11 mouse cellular contexts compared by ENCODE assay signal in the genomic region with DNA sequence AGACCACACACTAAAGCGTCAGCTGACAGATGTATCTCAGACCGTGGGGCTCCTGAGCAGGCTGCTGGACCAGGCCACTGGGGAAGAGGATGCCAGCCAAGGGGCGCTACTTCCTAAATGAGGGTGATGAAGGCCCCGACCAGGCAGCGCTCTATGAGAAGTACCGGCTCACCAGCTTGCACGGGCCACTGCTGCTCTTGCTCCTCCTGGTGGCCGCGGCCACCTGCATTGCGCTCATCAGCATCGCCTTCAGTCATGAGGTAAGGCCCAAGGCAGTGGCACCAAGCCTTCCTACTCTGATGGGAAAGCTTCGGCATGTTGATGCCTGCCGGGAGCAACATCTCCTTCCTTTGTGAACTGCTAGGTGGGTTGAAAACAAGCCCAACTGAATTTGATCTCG. TPM values are rescaled to one million over a fixed set of nuclear protein-coding genes. Genes with fewer than 3 reads are reported as not detected.
DNase-seq lines count a peak whose midpoint lies in the region; ATAC-seq lines count a peak whose summit lies in the region.
"Had no signal": no experiment of that assay in that cellular context is flagged by ENCODE, and none has a peak within 500 bp of the region (broad histone marks: within the 10 kb centered on the region; RNA-seq: fewer than 3 reads in every experiment).

No protein-coding gene starts in this region.

- 0 out of 2 replicates have a peak, but pooled peaks have one; percentile 11 for ATAC-seq in liver, embryonic 12.5 days
- peak; percentile 18; the same call in 1 of the 2 replicates for ATAC-seq in stomach, embryonic 16.5 days (ENCODE audit: insufficient read depth, low FRiP score)
- ATAC-seq in hindbrain, embryonic 12.5 days (ENCODE audit: low FRiP score): no peak
- ATAC-seq: Patski had no signal

- H3K4me3 ChIP-seq in liver, embryonic 12.5 days: no peak overlapping the region
- H3K4me3 ChIP-seq in stomach, embryonic 16.5 days (replicated peaks; ENCODE audit: low read length): no peak overlapping the region
- H3K4me3 ChIP-seq in hindbrain, embryonic 12.5 days: no peak overlapping the region
- H3K4me3 ChIP-seq: limb, embryonic 13.5 days had no signal

- peaks cover 48% of the 10 kb centered on the region for H3K4me1 ChIP-seq in liver, embryonic 12.5 days
- H3K4me1 ChIP-seq in stomach, embryonic 16.5 days (ENCODE audit: control insufficient read depth, insufficient read depth, low read length): peaks cover 3% of the 10 kb centered on the region; the same call in 1 of the 2 replicates
- H3K4me1 ChIP-seq in hindbrain, embryonic 12.5 days: peaks cover 12% of the 10 kb centered on the region

- peak; percentile 52 for DNase-seq in embryo, embryonic 10 days (ENCODE audit: low spot score)
- no peak for DNase-seq in embryo, embryonic 9.5 days (ENCODE audit: extremely low spot score)
- peak; percentile 37 for DNase-seq in thymus, postnatal 14 days
- no peak for DNase-seq in thymus, postnatal 10 days (ENCODE audit: low spot score in 2 of 2)
- DNase-seq in left cerebral cortex, adult 11 months (ENCODE audit: low spot score): no peak
- DNase-seq: cerebellum, adult 11 months had no signal

- H3K4me2 ChIP-seq in liver, embryonic 12.5 days: no peak overlapping the region
- no peak overlapping the region for H3K4me2 ChIP-seq in stomach, embryonic 16.5 days (ENCODE audit: low read depth, low read length)
- H3K4me2 ChIP-seq in hindbrain, embryonic 12.5 days (replicated peaks): no peak overlapping the region
- H3K4me2 ChIP-seq: limb, embryonic 13.5 days had no signal

- H3K27ac ChIP-seq in liver, embryonic 12.5 days: no peak overlapping the region; the same call in 1 of the 2 replicates
- no peak overlapping the region for H3K27ac ChIP-seq in stomach, embryonic 16.5 days (ENCODE audit: low read length)
- H3K27ac ChIP-seq in hindbrain, embryonic 12.5 days: no peak overlapping the region
- H3K27ac ChIP-seq: limb, embryonic 13.5 days had no signal

- no peak overlapping the region for H3K9ac ChIP-seq in liver, embryonic 12.5 days
- H3K9ac ChIP-seq in stomach, embryonic 16.5 days (ENCODE audit: low read length): no peak overlapping the region
- H3K9ac ChIP-seq in hindbrain, embryonic 12.5 days: no peak overlapping the region
- H3K9ac ChIP-seq: limb, embryonic 13.5 days had no signal

- H3K36me3 ChIP-seq in liver, embryonic 12.5 days: peaks cover 83% of the 10 kb centered on the region
- no peaks in the 10 kb centered on the region for H3K36me3 ChIP-seq in stomach, embryonic 16.5 days (ENCODE audit: control insufficient read depth, insufficient read depth, low read length)
- H3K36me3 ChIP-seq in hindbrain, embryonic 12.5 days: no peaks in the 10 kb centered on the region
- H3K36me3 ChIP-seq: limb, embryonic 13.5 days had no signal

- WGBS in liver, embryonic 12.5 days (ENCODE audit: insufficient replicate concordance): 71% methylated on average over 14 of the region's 14 CpGs
- 68% methylated on average over 14 of the region's 14 CpGs for WGBS in stomach, embryonic 16.5 days
- 69% methylated on average over 14 of the region's 14 CpGs for WGBS in hindbrain, embryonic 12.5 days

- no peaks in the 10 kb centered on the region for H3K27me3 ChIP-seq in liver, embryonic 12.5 days (replicated peaks)
- H3K27me3 ChIP-seq in stomach, embryonic 16.5 days (ENCODE audit: control insufficient read depth, insufficient read depth, low read length): no peaks in the 10 kb centered on the region
- H3K27me3 ChIP-seq in hindbrain, embryonic 12.5 days: no peaks in the 10 kb centered on the region
- H3K27me3 ChIP-seq: limb, embryonic 13.5 days had no signal

- H3K9me3 ChIP-seq in liver, embryonic 12.5 days (replicated peaks): no peaks in the 10 kb centered on the region
- no peaks in the 10 kb centered on the region for H3K9me3 ChIP-seq in stomach, embryonic 16.5 days (replicated peaks; ENCODE audit: control insufficient read depth, low read length)
- no peaks in the 10 kb centered on the region for H3K9me3 ChIP-seq in hindbrain, embryonic 12.5 days (replicated peaks)
- H3K9me3 ChIP-seq: limb, embryonic 13.5 days had no signal

RNA-seq across cellular contexts. Expression of a gene that starts 34.3 kb away (rescaled TPM):
- 38.0 and 41.6 TPM in 2 replicates for polyA plus RNA-seq in liver, embryonic 12.5 days (2016; fragmentation: Nextera tagmentation; extraction: Ambion mirVana)
- 8.7 and 8.9 TPM in 2 replicates for polyA plus RNA-seq in stomach, embryonic 16.5 days (2015; fragmentation: Nextera tagmentation; extraction: Ambion mirVana)
- 2.6 and 2.9 TPM in 2 replicates for polyA plus RNA-seq in hindbrain, embryonic 12.5 days (2016; fragmentation: Nextera tagmentation; extraction: Ambion mirVana)

RNA-seq across cellular contexts. Expression of a gene that starts 55.5 kb away (rescaled TPM):
- polyA plus RNA-seq in liver, embryonic 12.5 days (2016; fragmentation: Nextera tagmentation; extraction: Ambion mirVana): 61.3 and 64.7 TPM in 2 replicates
- polyA plus RNA-seq in stomach, embryonic 16.5 days (2015; fragmentation: Nextera tagmentation; extraction: Ambion mirVana): 33.1 and 35.0 TPM in 2 replicates
- 92.0 and 99.1 TPM in 2 replicates for polyA plus RNA-seq in hindbrain, embryonic 12.5 days (2016; fragmentation: Nextera tagmentation; extraction: Ambion mirVana)

Comparison
In these comparisons a context has a peak if more than half of its experiments do, and no peak if none do; other contexts are left out.
1. DNase-seq: peak in embryo, embryonic 10 days (single experiment) and thymus, postnatal 14 days (single experiment); none in embryo, embryonic 9.5 days (single experiment), thymus, postnatal 10 days (0 of 2) and left cerebral cortex, adult 11 months (single experiment).